Mouse (Mus musculus) left cerebral cortex, postnatal 4 days (tissue): ENCODE measurements around the gene Nifk. TPM values are rescaled to one million over a fixed set of nuclear protein-coding genes. Genes with fewer than 3 reads are reported as not detected.

Source experiments
- DNase-seq: peaks from one replicate; pipeline ENCODE4 v3.0.0-alpha.2; 2022
- intact Hi-C: fragments of 180-260 bp; cut with DNase I; formaldehyde crosslinking; loops from one replicate; pipeline ENCODE4 v1.15.1; 2025
- total RNA-seq, 2 experiments: library from RNA; stranded (reverse); gene quantifications; 2 replicates each; pipeline ENCODE4 v1.2.3; 2021

Gene Nifk
- total RNA-seq, 2 experiments from 2014 or later = 40.0 to 42.1 TPM

- no peak for DNase-seq
- intact Hi-C loops = no loop called here
These were observed 56.1 kb downstream of the Nifk start for GRCm38 (mm10) chr1:118377784-118378183.

- DNase-seq = no peak
- intact Hi-C loops = no loop called here
These were observed 58.6 kb downstream of the Nifk start for GRCm38 (mm10) chr1:118380105-118380786.

Other genes starting within 250 kb of the Nifk start
- gene Gm29106, start 145.3 kb upstream of the Nifk start, total RNA-seq = not detected
- gene Tsn, start 10.1 kb upstream of the Nifk start, total RNA-seq = 100 to 1,000 TPM; 179 to 180 TPM
- gene Clasp1, start 67.2 kb downstream of the Nifk start, total RNA-seq = 100 to 1,000 TPM; 219 to 233 TPM